Mouse (Mus musculus) bone marrow, adult 2 months (tissue): ENCODE measurements around the gene Extl1.

ENCODE experiments used
- CTCF ChIP-seq: fragments of 200-500 bp; IDR thresholded peaks from 2 replicates; pipeline ENCODE4 v1.5.1; 2011; ENCODE audit warnings: low read length, control low read depth; ENCODE audit not compliant: control insufficient read depth, insufficient read depth
- POLR2A ChIP-seq: fragments of 200-500 bp; IDR thresholded peaks from 2 replicates; pipeline ENCODE4 v1.6.1; 2011; ENCODE audit warnings: low read depth, mild to moderate bottlenecking, control low read depth, low read length, borderline replicate concordance; ENCODE audit not compliant: control insufficient read depth

GRCm38 (mm10) chr4:134371316-134371855 is 12.3 kb downstream of the Extl1 start:
- TF ChIP-seq CTCF = no peak
- no peak for TF ChIP-seq POLR2A
